Mouse (Mus musculus) adrenal gland, postnatal 10 days (tissue): ENCODE measurements around the gene Crybg1. TPM values are rescaled to one million over a fixed set of nuclear protein-coding genes. Genes with fewer than 3 reads are reported as not detected.

Source experiments
- total RNA-seq, 2 experiments: library from RNA; stranded (reverse); gene quantifications; 2 replicates each; pipeline ENCODE4 v1.2.3; 2021

Crybg1 gene
- total RNA-seq, 2 experiments from 2014 or later = 3.8 to 5.6 TPM

Other genes starting within 250 kb of the Crybg1 start
- gene Qrsl1, start 247.1 kb downstream of the Crybg1 start, total RNA-seq = 10 to 100 TPM; 14.1 to 20.0 TPM
- gene Rtn4ip1, start 247.0 kb downstream of the Crybg1 start, total RNA-seq = 10 to 100 TPM; 24.2 to 33.2 TPM
- gene Atg5, start 119.5 kb upstream of the Crybg1 start, total RNA-seq = 10 to 100 TPM; 23.0 to 23.1 TPM